Mouse (Mus musculus) spleen, adult 2 months (tissue): ENCODE data around the gene Mmrn2.

Experiments
- CTCF ChIP-seq: fragments of 200-500 bp; IDR thresholded peaks from 2 replicates; pipeline ENCODE4 v1.5.1; 2011; ENCODE audit warnings: mild to moderate bottlenecking, inconsistent platforms; ENCODE audit not compliant: insufficient read depth, insufficient read length, insufficient replicate concordance; ENCODE audit errors: extremely low read depth
- POLR2A ChIP-seq: fragments of 200-500 bp; IDR thresholded peaks from 2 replicates; pipeline ENCODE4 v1.6.1; 2011; ENCODE audit warnings: low read depth, low read length, inconsistent platforms

GRCm38 (mm10) chr14:34398901-34399300 lies 23.6 kb downstream of the Mmrn2 start:
- no peak for TF ChIP-seq CTCF
- no peak for TF ChIP-seq POLR2A
